Mouse (Mus musculus): ENCODE measurements around the gene Mylpf.

GRCm38 (mm10) chr7:127228615-127229303 is 20.1 kb downstream of the Mylpf start:
- TF ChIP-seq HCFC1 (IDR thresholded peaks at IDR 0.05; ENCODE audit: borderline replicate concordance, insufficient read depth, low read length), result no peak
- TF ChIP-seq ZC3H11A (IDR thresholded peaks at IDR 0.05; ENCODE audit: borderline replicate concordance, low read depth, low read length), result no peak
- no peak for TF ChIP-seq MAFK (IDR thresholded peaks at IDR 0.05; ENCODE audit: insufficient read depth, low read depth, low read length)
- TF ChIP-seq CHD2 (IDR thresholded peaks at IDR 0.05; ENCODE audit: low read depth, low read length), result no peak
- no peak for TF ChIP-seq ZNF384 (IDR thresholded peaks at IDR 0.05; ENCODE audit: low read depth, low read length)
